Mouse (Mus musculus): ENCODE measurements at regions not wholly inside any gene's neighbourhood (a gene's known extent, or its start where the extent isn't known, plus 50 kb on each side); places are given as distances from the start of the nearest gene placed in this dataset.
A peak's percentile ranks its signal among the peaks of the same experiment; 100 is the strongest.

DNA sequence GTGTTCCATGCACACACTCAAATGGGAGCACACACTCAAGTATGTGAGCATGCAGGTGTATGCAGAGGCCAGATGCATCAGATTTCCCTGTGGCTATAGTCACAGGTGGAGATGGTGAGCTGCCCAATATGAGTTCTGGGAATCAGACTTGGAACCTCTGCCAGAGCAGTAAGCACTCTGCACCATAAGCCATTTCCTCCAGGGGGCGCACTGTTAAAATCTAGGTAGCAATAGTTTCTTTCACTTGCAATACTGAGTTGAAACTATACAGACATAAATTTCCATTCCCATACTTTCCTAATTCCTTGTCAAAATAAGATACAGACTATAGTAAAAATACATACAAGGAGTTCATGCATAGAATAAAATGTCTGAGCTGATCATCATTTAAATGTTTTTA is 365.7 kb downstream of the Basp1 start:
- 25% methylated on average over 1 of the region's 1 CpGs for WGBS
- ATAC-seq (ENCODE audit: low FRiP score, low read depth) (no peak), DNase-seq (ENCODE audit: low spot score) (peak; percentile 79)
- Histone ChIP-seq H3K27me3 (ENCODE audit: control insufficient read depth, insufficient read depth, low read length) (no peaks in the 10 kb centered on the region), H3K9ac (ENCODE audit: low read depth, low read length, severe bottlenecking) (no peak overlapping the region), H3K27ac (replicated peaks; ENCODE audit: low read depth, low read length) (no peak overlapping the region), H3K4me2 (replicated peaks; ENCODE audit: low read depth, low read length, severe bottlenecking) (no peak overlapping the region), H3K9me3 (ENCODE audit: control insufficient read depth, low read length) (no peaks in the 10 kb centered on the region), H3K36me3 (ENCODE audit: control insufficient read depth, insufficient read depth, low read length) (no peaks in the 10 kb centered on the region), H3K4me3 (replicated peaks; ENCODE audit: low read length) (no peak overlapping the region), H3K4me1 (ENCODE audit: control insufficient read depth, insufficient read depth, low read length) (no peaks in the 10 kb centered on the region)
- no peak for TF ChIP-seq POLR2A (IDR thresholded peaks at IDR 0.05; ENCODE audit: borderline replicate concordance, extremely low read depth, insufficient read depth, insufficient read length)

GRCm38 (mm10) chr15:25046514-25047138 is 366.9 kb downstream of the Basp1 start:
- no peaks in the 10 kb centered on the region for H3K4me1 ChIP-seq (ENCODE audit: control insufficient read depth, insufficient read depth, low read length)
- H3K9me3 ChIP-seq (ENCODE audit: control insufficient read depth, low read length): no peaks in the 10 kb centered on the region
- H3K27me3 ChIP-seq (ENCODE audit: control insufficient read depth, insufficient read depth, low read length): no peaks in the 10 kb centered on the region
- no peaks in the 10 kb centered on the region for H3K36me3 ChIP-seq (ENCODE audit: control insufficient read depth, insufficient read depth, low read length)
- WGBS: 79% methylated on average over 5 of the region's 5 CpGs
- no peak for TF ChIP-seq POLR2A (IDR thresholded peaks at IDR 0.05; ENCODE audit: borderline replicate concordance, extremely low read depth, insufficient read depth, insufficient read length)
- DNase-seq (ENCODE audit: low spot score) (no peak), ATAC-seq (ENCODE audit: low FRiP score, low read depth) (no peak)
- no peak overlapping the region for H3K9ac ChIP-seq (ENCODE audit: low read depth, low read length, severe bottlenecking)
- no peak overlapping the region for H3K4me2 ChIP-seq (replicated peaks; ENCODE audit: low read depth, low read length, severe bottlenecking)
- no peak overlapping the region for H3K27ac ChIP-seq (replicated peaks; ENCODE audit: low read depth, low read length)
- no peak overlapping the region for H3K4me3 ChIP-seq (replicated peaks; ENCODE audit: low read length)

DNA sequence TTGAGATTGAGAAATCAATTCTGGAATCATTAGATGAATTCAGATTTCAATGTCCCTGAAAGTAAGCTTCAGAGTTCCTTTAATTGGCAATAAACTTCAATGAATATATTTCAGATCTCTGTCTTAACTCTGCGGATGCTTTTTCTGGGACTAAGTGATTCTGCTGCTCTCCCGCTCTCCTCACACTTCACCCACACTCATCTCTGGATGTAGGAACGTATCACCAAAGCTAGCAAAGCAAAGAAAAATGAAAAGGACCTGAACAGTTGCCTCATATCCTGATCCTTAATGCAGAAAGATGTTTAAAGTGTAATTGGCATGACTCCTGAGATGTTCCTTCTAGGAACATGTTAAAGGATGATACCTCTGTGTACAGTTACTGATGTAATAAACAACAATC is 377.3 kb downstream of the Basp1 start:
- H3K27ac ChIP-seq (replicated peaks; ENCODE audit: low read depth, low read length): no peak overlapping the region
- ATAC-seq (ENCODE audit: low FRiP score, low read depth) (no peak), DNase-seq (ENCODE audit: low spot score) (no peak)
- no peaks in the 10 kb centered on the region for H3K36me3 ChIP-seq (ENCODE audit: control insufficient read depth, insufficient read depth, low read length)
- H3K9ac ChIP-seq (ENCODE audit: low read depth, low read length, severe bottlenecking): no peak overlapping the region
- no peaks in the 10 kb centered on the region for H3K4me1 ChIP-seq (ENCODE audit: control insufficient read depth, insufficient read depth, low read length)
- H3K9me3 ChIP-seq (ENCODE audit: control insufficient read depth, low read length): no peaks in the 10 kb centered on the region
- TF ChIP-seq POLR2A (IDR thresholded peaks at IDR 0.05; ENCODE audit: borderline replicate concordance, extremely low read depth, insufficient read depth, insufficient read length): no peak
- WGBS: 90% methylated on average over 3 of the region's 3 CpGs
- H3K27me3 ChIP-seq (ENCODE audit: control insufficient read depth, insufficient read depth, low read length): no peaks in the 10 kb centered on the region
- H3K4me3 ChIP-seq (replicated peaks; ENCODE audit: low read length): no peak overlapping the region
- H3K4me2 ChIP-seq (replicated peaks; ENCODE audit: low read depth, low read length, severe bottlenecking): no peak overlapping the region

DNA sequence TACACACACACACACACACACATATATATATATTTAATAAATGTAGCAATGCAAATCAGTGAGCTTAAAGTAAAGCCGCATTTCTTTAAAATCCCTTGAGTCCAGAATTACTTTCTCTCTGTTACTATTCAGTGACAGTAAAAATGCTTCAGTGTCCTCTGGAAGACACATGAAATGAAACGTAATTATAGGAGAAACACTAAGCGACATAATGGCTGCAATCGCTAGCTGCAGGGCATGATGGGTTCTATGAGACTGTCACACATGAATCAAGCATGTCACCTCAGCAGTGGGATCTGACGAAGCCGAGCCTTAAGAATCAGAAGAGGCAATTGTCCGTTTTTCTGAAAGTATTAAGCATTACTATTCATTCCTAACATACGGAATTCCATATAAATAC is 385.7 kb downstream of the Basp1 start:
- Histone ChIP-seq H3K4me3 (replicated peaks; ENCODE audit: low read length) (no peak overlapping the region), H3K27me3 (ENCODE audit: control insufficient read depth, insufficient read depth, low read length) (no peaks in the 10 kb centered on the region), H3K4me2 (replicated peaks; ENCODE audit: low read depth, low read length, severe bottlenecking) (no peak overlapping the region), H3K9ac (ENCODE audit: low read depth, low read length, severe bottlenecking) (no peak overlapping the region), H3K9me3 (ENCODE audit: control insufficient read depth, low read length) (no peaks in the 10 kb centered on the region), H3K36me3 (ENCODE audit: control insufficient read depth, insufficient read depth, low read length) (no peaks in the 10 kb centered on the region), H3K27ac (replicated peaks; ENCODE audit: low read depth, low read length) (no peak overlapping the region), H3K4me1 (ENCODE audit: control insufficient read depth, insufficient read depth, low read length) (no peaks in the 10 kb centered on the region)
- no peak for TF ChIP-seq POLR2A (IDR thresholded peaks at IDR 0.05; ENCODE audit: borderline replicate concordance, extremely low read depth, insufficient read depth, insufficient read length)
- ATAC-seq (ENCODE audit: low FRiP score, low read depth) (no peak), DNase-seq (ENCODE audit: low spot score) (no peak)
- WGBS: 79% methylated on average over 8 of the region's 8 CpGs

- TF ChIP-seq POLR2A (IDR thresholded peaks at IDR 0.05; ENCODE audit: borderline replicate concordance, extremely low read depth, insufficient read depth, insufficient read length): no peak
- H3K36me3 ChIP-seq (ENCODE audit: control insufficient read depth, insufficient read depth, low read length): no peaks in the 10 kb centered on the region
- H3K27me3 ChIP-seq (ENCODE audit: control insufficient read depth, insufficient read depth, low read length): no peaks in the 10 kb centered on the region
- no peak overlapping the region for H3K27ac ChIP-seq (replicated peaks; ENCODE audit: low read depth, low read length)
- H3K4me2 ChIP-seq (replicated peaks; ENCODE audit: low read depth, low read length, severe bottlenecking): peak overlapping the region; percentile 29
- no peaks in the 10 kb centered on the region for H3K9me3 ChIP-seq (ENCODE audit: control insufficient read depth, low read length)
- no peak overlapping the region for H3K4me3 ChIP-seq (replicated peaks; ENCODE audit: low read length)
- ATAC-seq (ENCODE audit: low FRiP score, low read depth) (no peak), DNase-seq (ENCODE audit: low spot score) (peak; percentile 36)
- H3K4me1 ChIP-seq (ENCODE audit: control insufficient read depth, insufficient read depth, low read length): no peaks in the 10 kb centered on the region
- WGBS: 8% methylated on average over 15 of the region's 15 CpGs
- no peak overlapping the region for H3K9ac ChIP-seq (ENCODE audit: low read depth, low read length, severe bottlenecking)
Observed at GRCm38 (mm10) chr15:25026786-25027461, 386.6 kb downstream of the Basp1 start.
